Mouse (Mus musculus): ENCODE measurements around the gene Epb41.

Epb41 gene

GRCm38 (mm10) chr4:132041471-132042332 lies 33.4 kb downstream of the Epb41 start:
- 85% methylated on average over 6 of the region's 6 CpGs for WGBS

GRCm38 (mm10) chr4:132039975-132040645 lies 35.0 kb downstream of the Epb41 start:
- 72% methylated on average over 8 of the region's 8 CpGs for WGBS

- WGBS = 90% methylated on average over 2 of the region's 2 CpGs
Observed at GRCm38 (mm10) chr4:132039521-132039920, 35.6 kb downstream of the Epb41 start.

GRCm38 (mm10) chr4:132038809-132039208 lies 36.3 kb downstream of the Epb41 start:
- 76% methylated on average over 2 of the region's 2 CpGs for WGBS

GRCm38 (mm10) chr4:132037991-132038390 lies 37.1 kb downstream of the Epb41 start:
- 81% methylated on average over 7 of the region's 7 CpGs for WGBS

DNA sequence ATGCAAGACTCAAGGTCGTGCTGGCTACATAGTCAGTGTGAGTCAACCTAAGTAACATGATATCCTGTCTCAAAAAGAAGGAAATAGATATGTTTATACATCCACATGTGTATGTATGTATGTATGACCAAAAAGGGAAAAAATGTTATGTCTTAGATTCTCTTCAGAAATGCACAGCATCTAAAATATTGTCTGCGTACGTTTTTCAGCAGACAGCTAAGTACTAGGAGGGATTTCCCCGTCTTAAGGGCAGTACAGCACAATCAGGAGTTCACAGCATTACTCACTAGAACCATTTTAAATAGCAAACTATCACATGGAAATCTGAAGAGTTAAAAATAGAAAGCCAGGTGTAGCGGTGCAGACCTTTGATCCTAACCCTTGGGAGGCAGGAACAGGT lies 38.0 kb downstream of the Epb41 start:
- WGBS = 86% methylated on average over 5 of the region's 5 CpGs

DNA sequence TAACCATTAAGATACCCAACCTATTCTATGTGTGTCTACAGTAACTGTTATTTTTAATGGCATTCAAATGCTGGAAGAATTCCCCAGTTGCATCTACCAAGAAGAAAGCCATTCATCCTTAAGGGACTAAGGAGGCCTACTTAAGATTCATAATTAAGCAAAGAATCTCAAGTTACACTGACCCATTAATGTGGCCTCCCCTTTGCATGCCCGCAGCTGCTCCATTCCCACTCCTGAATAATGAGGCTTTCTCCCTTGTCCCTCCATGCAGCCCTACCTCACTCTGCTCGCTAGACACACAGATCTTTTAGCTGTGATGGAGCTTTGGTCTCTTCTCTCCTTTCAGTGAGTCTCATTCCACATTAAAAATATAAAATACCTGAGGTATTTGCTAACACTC lies 40.9 kb downstream of the Epb41 start:
- 82% methylated on average over 2 of the region's 2 CpGs for WGBS

- 76% methylated on average over 1 of the region's 1 CpGs for WGBS
Observed at GRCm38 (mm10) chr4:132033183-132033582, 41.9 kb downstream of the Epb41 start.

GRCm38 (mm10) chr4:132029851-132030741 lies 45.0 kb downstream of the Epb41 start:
- WGBS = 66% methylated on average over 10 of the region's 10 CpGs

GRCm38 (mm10) chr4:132027806-132028205 lies 47.3 kb downstream of the Epb41 start:
- 90% methylated on average over 1 of the region's 1 CpGs for WGBS

DNA sequence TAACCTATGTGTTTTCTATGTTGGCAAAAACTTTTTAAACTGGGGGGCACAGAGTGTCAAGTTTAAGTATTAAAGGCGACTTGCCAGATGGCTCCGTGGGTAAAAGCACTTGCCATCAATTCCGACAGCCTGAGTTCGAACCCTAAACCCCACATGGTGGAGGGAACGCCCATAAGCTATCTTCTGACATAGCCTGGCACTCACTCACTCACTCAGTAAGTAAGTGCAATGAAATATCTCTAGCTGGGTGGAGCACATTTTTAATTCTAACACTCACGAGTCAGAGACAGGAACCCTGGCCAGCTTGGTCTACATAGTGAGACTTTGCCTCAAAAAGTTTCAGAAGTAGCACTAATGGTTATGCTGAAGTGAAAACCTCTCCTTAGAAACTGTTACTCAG lies 48.0 kb downstream of the Epb41 start:
- WGBS = 87% methylated on average over 6 of the region's 6 CpGs

DNA sequence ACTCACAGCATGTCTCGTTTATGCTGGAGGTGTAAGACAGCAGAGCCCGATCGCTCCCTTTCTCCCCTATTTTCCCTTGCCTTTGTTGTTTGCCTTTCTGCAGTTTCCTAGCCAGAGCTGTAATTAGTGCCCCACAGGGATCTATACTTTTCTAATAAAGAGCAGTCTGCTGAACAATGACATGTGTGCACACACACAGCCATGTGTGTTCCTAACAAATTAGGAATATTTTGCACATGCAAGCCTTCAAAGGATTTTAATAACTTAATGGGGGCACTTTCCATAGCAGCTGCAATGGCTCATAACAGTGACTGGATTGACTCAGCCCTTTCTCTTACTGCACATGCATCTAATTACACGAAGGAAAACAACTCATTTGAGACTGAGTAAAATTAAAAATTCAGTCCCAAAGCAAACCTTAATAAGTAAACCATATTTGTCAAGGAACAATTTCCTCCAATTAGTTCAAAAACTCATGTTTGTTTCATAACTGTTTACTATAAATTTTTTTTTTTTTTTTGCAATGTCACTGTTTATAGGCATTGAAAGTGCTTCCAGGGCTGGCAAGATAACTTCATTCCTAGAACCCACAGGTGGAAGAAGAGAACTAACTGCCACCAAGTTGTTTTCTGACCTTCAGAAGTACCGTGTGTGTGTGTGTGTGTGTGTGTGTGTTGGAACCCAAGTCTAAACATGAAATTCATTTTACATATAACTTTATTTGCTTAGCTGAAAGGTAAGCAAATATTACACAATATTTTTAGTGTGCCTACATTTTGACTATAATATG lies 49.2 kb downstream of the Epb41 start:
- 63% methylated on average over 5 of the region's 5 CpGs for whole genome bisulfite sequencing

- 67% methylated on average over 2 of the region's 2 CpGs for WGBS
Observed at GRCm38 (mm10) chr4:132025264-132025663, 49.9 kb downstream of the Epb41 start.

GRCm38 (mm10) chr4:132023816-132024215 lies 51.3 kb downstream of the Epb41 start:
- 97% methylated on average over 2 of the region's 2 CpGs for WGBS

DNA sequence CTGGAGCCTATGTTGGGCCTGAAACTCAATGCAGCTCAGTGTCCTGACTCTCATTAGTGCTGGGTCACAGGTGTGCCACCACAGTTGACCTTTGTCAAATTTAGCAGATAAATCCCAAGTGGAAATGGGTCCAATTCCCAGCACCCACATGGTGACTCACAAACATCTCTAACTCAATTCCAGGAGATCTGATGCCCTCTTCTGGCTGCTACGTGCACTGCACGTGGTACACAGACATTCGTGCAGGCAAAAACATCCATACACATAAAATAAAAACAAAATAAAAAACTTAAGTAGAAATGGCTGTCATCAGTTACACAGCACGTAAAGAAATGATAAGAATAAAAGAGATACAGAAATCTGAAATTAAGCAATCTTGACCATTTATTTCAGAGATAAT lies 52.5 kb downstream of the Epb41 start:
- 98% methylated on average over 4 of the region's 4 CpGs for WGBS

DNA sequence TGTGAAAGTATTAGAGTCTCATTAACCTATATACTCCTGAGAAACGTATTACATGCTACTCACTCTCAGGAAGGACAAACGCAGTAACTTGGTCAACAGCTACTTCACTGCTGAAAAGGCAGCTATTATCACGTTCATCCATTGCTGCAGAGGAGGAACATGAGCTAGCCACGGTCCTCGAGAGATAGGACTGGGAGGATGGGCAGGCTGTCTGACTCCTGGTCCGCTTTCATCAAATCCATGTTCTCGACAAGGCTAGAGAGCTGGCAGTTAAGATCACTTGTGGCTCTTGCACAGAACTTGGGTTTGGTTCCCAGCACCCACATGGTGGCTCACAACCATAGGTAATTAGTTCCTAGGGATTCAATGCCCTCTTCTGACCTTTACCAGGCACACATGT lies 53.2 kb downstream of the Epb41 start:
- WGBS = 96% methylated on average over 7 of the region's 7 CpGs

- 65% methylated on average over 4 of the region's 4 CpGs for WGBS
Observed at GRCm38 (mm10) chr4:132018547-132018946, 56.6 kb downstream of the Epb41 start.

DNA sequence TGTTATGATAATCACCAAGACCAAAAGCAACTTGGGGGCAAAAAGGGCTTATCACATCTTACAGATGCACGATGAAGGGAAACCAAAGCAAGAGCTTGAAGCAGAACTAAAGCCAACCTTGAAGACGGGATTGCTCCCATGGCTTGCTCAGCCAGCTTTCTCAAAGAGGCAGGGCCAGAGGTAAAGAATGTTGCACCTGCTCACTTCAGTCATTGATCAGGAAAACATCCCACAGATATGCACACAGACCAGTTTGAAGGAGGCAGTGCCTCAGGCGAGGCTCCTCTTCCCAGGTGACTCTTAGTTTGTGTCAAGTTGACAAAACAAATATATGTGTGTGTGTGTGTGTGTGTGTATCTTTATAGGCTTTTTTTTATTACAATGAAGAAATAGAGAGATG lies 59.7 kb downstream of the Epb41 start:
- WGBS = 90% methylated on average over 3 of the region's 3 CpGs

DNA sequence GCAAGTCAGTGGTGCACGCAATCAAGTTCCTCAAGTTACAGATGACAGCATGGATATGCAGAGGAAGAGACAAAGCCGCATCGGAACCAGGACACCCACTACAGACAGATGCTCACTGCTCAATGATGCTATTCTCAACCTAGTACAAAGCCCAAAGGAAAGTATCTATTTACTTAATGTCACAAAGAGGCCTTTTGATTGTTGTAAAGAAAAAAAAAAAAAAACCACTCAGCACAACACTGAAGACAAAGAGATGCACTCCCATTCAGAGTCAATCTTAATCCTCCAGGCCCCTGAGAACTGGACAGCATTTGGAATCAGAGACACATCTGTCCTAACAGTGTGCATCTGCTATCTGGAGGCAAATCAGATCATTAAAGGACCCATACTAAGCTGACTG lies 63.5 kb downstream of the Epb41 start:
- WGBS = 63% methylated on average over 3 of the region's 3 CpGs

GRCm38 (mm10) chr4:132010416-132010815 lies 64.7 kb downstream of the Epb41 start:
- WGBS = 85% methylated on average over 8 of the region's 8 CpGs

- 85% methylated on average over 5 of the region's 5 CpGs for WGBS
Observed at GRCm38 (mm10) chr4:132008191-132008590, 66.9 kb downstream of the Epb41 start.

All from cerebral cortex, adult 2 months (tissue).